Mouse (Mus musculus): ENCODE results near the gene Elobl. TPM values are rescaled to one million over a fixed set of nuclear protein-coding genes. Genes with fewer than 3 reads are reported as not detected.

Gene Elobl
- polyA plus RNA-seq, 1 experiment from 2014 or later = not detected

- WGBS = 89% methylated on average over 8 of the region's 8 CpGs
- Histone ChIP-seq H3K9ac (no peak overlapping the region), H3K36me3 (replicated peaks) (peaks cover 52% of the 10 kb centered on the region), H3K9me3 (no peaks in the 10 kb centered on the region), H3K27ac (no peak overlapping the region), H3K4me3 (replicated peaks) (no peak overlapping the region), H3K4me2 (no peak overlapping the region), H3K27me3 (no peaks in the 10 kb centered on the region), H3K4me1 (no peaks in the 10 kb centered on the region)
- ATAC-seq (ENCODE audit: low FRiP score) = no peak
Measured at GRCm38 (mm10) chr11:88981337-88981736, 14.6 kb upstream of the Elobl start.

- Histone ChIP-seq H3K27ac (no peak overlapping the region), H3K4me3 (replicated peaks) (no peak overlapping the region), H3K9ac (no peak overlapping the region), H3K4me2 (no peak overlapping the region), H3K27me3 (no peaks in the 10 kb centered on the region), H3K4me1 (peaks cover 14% of the 10 kb centered on the region), H3K9me3 (no peaks in the 10 kb centered on the region), H3K36me3 (replicated peaks) (peaks cover 14% of the 10 kb centered on the region)
- ATAC-seq (ENCODE audit: low FRiP score) = no peak
- 95% methylated on average over 5 of the region's 5 CpGs for WGBS
Measured at GRCm38 (mm10) chr11:88977188-88977587, 10.5 kb upstream of the Elobl start.

- Histone ChIP-seq H3K9me3 (no peaks in the 10 kb centered on the region), H3K4me1 (peaks cover 14% of the 10 kb centered on the region), H3K36me3 (replicated peaks) (peaks cover 6% of the 10 kb centered on the region), H3K27ac (no peak overlapping the region), H3K4me3 (replicated peaks) (no peak overlapping the region), H3K27me3 (no peaks in the 10 kb centered on the region), H3K4me2 (no peak overlapping the region), H3K9ac (no peak overlapping the region)
- ATAC-seq (ENCODE audit: low FRiP score) = no peak
- WGBS = 92% methylated on average over 2 of the region's 2 CpGs
Measured at GRCm38 (mm10) chr11:88976320-88976719, 9.6 kb upstream of the Elobl start.

- Histone ChIP-seq H3K9me3 (no peaks in the 10 kb centered on the region), H3K9ac (peak overlapping the region; percentile 76), H3K27ac (peak overlapping the region; percentile 89), H3K36me3 (replicated peaks) (no peaks in the 10 kb centered on the region), H3K4me2 (peak overlapping the region; percentile 69), H3K4me3 (replicated peaks) (peak overlapping the region; percentile 66), H3K4me1 (peaks cover 14% of the 10 kb centered on the region), H3K27me3 (no peaks in the 10 kb centered on the region)
- peak; percentile 85 for ATAC-seq (ENCODE audit: low FRiP score)
- WGBS = 2% methylated on average over 61 of the region's 62 CpGs
Measured at GRCm38 (mm10) chr11:88973776-88974701, 7.3 kb upstream of the Elobl start.

- Histone ChIP-seq H3K9me3 (no peaks in the 10 kb centered on the region), H3K4me2 (no peak within 1 kb of the TSS), H3K27me3 (no peaks in the 10 kb centered on the region), H3K9ac (no peak within 1 kb of the TSS), H3K36me3 (replicated peaks) (no peaks in the 10 kb centered on the region), H3K27ac (no peak within 1 kb of the TSS), H3K4me1 (peaks cover 10% of the 10 kb centered on the region), H3K4me3 (replicated peaks) (no peak within 1 kb of the TSS)
- no peak for ATAC-seq (ENCODE audit: low FRiP score)
- 37% methylated on average over 2 of the region's 2 CpGs for whole genome bisulfite sequencing
Measured at GRCm38 (mm10) chr11:88970202-88970732, 3.5 kb upstream of the Elobl start, which contains the start of gene Coil. Gene Coil (plus strand): TSS chr11:88970252.

GRCm38 (mm10) chr11:88958851-88959250 lies 7.9 kb downstream of the Elobl start:
- H3K36me3 ChIP-seq (replicated peaks) = no peaks in the 10 kb centered on the region
- no peak for ATAC-seq (ENCODE audit: low FRiP score)
- H3K9me3 ChIP-seq = no peaks in the 10 kb centered on the region
- no peaks in the 10 kb centered on the region for H3K27me3 ChIP-seq
- H3K4me2 ChIP-seq = no peak overlapping the region
- no peak overlapping the region for H3K9ac ChIP-seq
- 80% methylated on average over 3 of the region's 3 CpGs for WGBS
- peaks cover 11% of the 10 kb centered on the region for H3K4me1 ChIP-seq
- H3K27ac ChIP-seq = no peak overlapping the region
- H3K4me3 ChIP-seq (replicated peaks) = no peak overlapping the region

GRCm38 (mm10) chr11:88955217-88955969 lies 11.3 kb downstream of the Elobl start, which contains the start of gene Scpep1:
Gene Scpep1 (minus strand): TSS chr11:88955465.
- peaks cover 14% of the 10 kb centered on the region; the same call in 1 of the 2 replicates for H3K36me3 ChIP-seq (replicated peaks)
- H3K27ac ChIP-seq = peak within 1 kb of the TSS; percentile 42; the same call in 1 of the 2 replicates
- H3K4me3 ChIP-seq (replicated peaks) = peak within 1 kb of the TSS; percentile 53
- peak within 1 kb of the TSS; percentile 55 for H3K4me2 ChIP-seq
- peak within 1 kb of the TSS; percentile 61 for H3K9ac ChIP-seq
- peaks cover 11% of the 10 kb centered on the region for H3K4me1 ChIP-seq
- H3K9me3 ChIP-seq = no peaks in the 10 kb centered on the region
- WGBS = 5% methylated on average over 34 of the region's 34 CpGs
- peak; percentile 96 for ATAC-seq (ENCODE audit: low FRiP score)
- H3K27me3 ChIP-seq = no peaks in the 10 kb centered on the region

GRCm38 (mm10) chr11:88954803-88955202 lies 11.9 kb downstream of the Elobl start:
- H3K9me3 ChIP-seq = no peaks in the 10 kb centered on the region
- H3K27ac ChIP-seq = peak overlapping the region; percentile 42; the same call in 1 of the 2 replicates
- H3K27me3 ChIP-seq = no peaks in the 10 kb centered on the region
- H3K4me1 ChIP-seq = peaks cover 11% of the 10 kb centered on the region
- peak overlapping the region; percentile 61 for H3K9ac ChIP-seq
- ATAC-seq (ENCODE audit: low FRiP score) = peak; percentile 60
- peaks cover 15% of the 10 kb centered on the region; the same call in 1 of the 2 replicates for H3K36me3 ChIP-seq (replicated peaks)
- WGBS = 2% methylated on average over 4 of the region's 4 CpGs
- peak overlapping the region; percentile 55 for H3K4me2 ChIP-seq
- H3K4me3 ChIP-seq (replicated peaks) = peak overlapping the region; percentile 53

- H3K27me3 ChIP-seq = no peaks in the 10 kb centered on the region
- no peak overlapping the region for H3K9ac ChIP-seq
- H3K27ac ChIP-seq = no peak overlapping the region
- peaks cover 20% of the 10 kb centered on the region; the same call in 1 of the 2 replicates for H3K36me3 ChIP-seq (replicated peaks)
- ATAC-seq (ENCODE audit: low FRiP score) = no peak
- no peaks in the 10 kb centered on the region for H3K9me3 ChIP-seq
- no peak overlapping the region for H3K4me2 ChIP-seq
- no peak overlapping the region for H3K4me3 ChIP-seq (replicated peaks)
- 99% methylated on average over 3 of the region's 3 CpGs for WGBS
- H3K4me1 ChIP-seq = peaks cover 11% of the 10 kb centered on the region
Measured at GRCm38 (mm10) chr11:88953582-88953981, 13.1 kb downstream of the Elobl start.

- H3K4me3 ChIP-seq (replicated peaks) = no peak overlapping the region
- no peaks in the 10 kb centered on the region for H3K9me3 ChIP-seq
- ATAC-seq (ENCODE audit: low FRiP score) = no peak
- no peaks in the 10 kb centered on the region for H3K27me3 ChIP-seq
- 94% methylated on average over 5 of the region's 5 CpGs for WGBS
- no peak overlapping the region for H3K9ac ChIP-seq
- peaks cover 20% of the 10 kb centered on the region; the same call in 1 of the 2 replicates for H3K36me3 ChIP-seq (replicated peaks)
- H3K4me2 ChIP-seq = no peak overlapping the region
- no peak overlapping the region for H3K27ac ChIP-seq
- peaks cover 11% of the 10 kb centered on the region for H3K4me1 ChIP-seq
Measured at GRCm38 (mm10) chr11:88952117-88952516, 14.6 kb downstream of the Elobl start.

- Histone ChIP-seq H3K27me3 (no peaks in the 10 kb centered on the region), H3K9ac (no peak overlapping the region), H3K9me3 (no peaks in the 10 kb centered on the region), H3K36me3 (replicated peaks) (peaks cover 25% of the 10 kb centered on the region), H3K27ac (no peak overlapping the region), H3K4me2 (no peak overlapping the region), H3K4me3 (replicated peaks) (no peak overlapping the region), H3K4me1 (peaks cover 11% of the 10 kb centered on the region)
- 92% methylated on average over 2 of the region's 2 CpGs for WGBS
- no peak for ATAC-seq (ENCODE audit: low FRiP score)
Measured at GRCm38 (mm10) chr11:88951576-88951975, 15.2 kb downstream of the Elobl start.

All from forebrain, embryonic 12.5 days (tissue).